Mouse (Mus musculus) embryonic stem cell, embryonic (primary cell): ENCODE measurements around the gene Cdc42ep2.

ENCODE experiments used
- CTCF ChIA-PET, 4 experiments: fragments of 300-600 bp in 2 of 4; fragments of 350-600 bp in 2 of 4; sonication (Branson Sonifier 250); formaldehyde crosslinking; loops; one replicate each; lab custom pipeline; 2022; ENCODE audit warnings: inconsistent platforms in 2 of 4; lab: Charles Lee
- POLR2A ChIA-PET, 4 experiments: fragments of 300-600 bp in 2 of 4; fragments of 350-600 bp in 2 of 4; sonication (Branson Sonifier 250); formaldehyde crosslinking; loops; one replicate each; lab custom pipeline; 2022; ENCODE audit warnings: antibody characterized with exemption in 4 of 4, inconsistent platforms in 1 of 4; lab: Charles Lee

Gene Cdc42ep2

DNA sequence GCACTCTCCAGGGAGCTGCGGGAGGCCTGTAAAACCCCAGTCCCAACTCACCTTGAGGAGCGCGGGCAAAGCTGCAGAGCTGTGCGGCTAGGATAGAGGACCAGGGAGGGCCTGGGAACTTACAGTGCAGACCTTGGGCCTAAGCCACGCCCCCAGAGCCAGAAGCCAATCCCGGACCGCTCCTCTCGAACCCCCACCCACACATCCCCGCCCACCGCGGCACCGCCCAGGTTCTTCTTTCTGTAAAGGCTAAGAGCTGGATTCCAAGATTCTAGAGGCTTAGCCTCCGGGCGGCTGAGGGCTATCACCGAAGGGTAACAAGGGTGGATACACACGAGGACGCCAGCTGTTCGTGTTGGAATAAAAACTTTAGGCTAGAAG is at the start of gene Cdc42ep2:
Cdc42ep2 (minus strand) TSS at position 104 of the 381 bp plus-strand sequence.
- CTCF ChIA-PET = interaction anchor here (0.6 to 5.0 kb wide), 54 partner anchors 9 to 544 kb away, joined by 3 to 32 read pairs (median 3); partner anchors contain the start of genes Capn1 (in 2 of the 4), Pola2 (in 2 of the 4), Snx15 (in 2 of the 4) and Ppp2r5b (in 1 of the 4)
- POLR2A ChIA-PET = interaction anchor here (0.6 to 4.5 kb wide), 95 partner anchors 9 to 468 kb away, joined by 3 to 36 read pairs (median 5); partner anchors contain the start of genes Capn1 (in 3 of the 4), Dpf2 (in 3 of the 4), Cdca5 (in 2 of the 4) and Pola2 (in 2 of the 4)

DNA sequence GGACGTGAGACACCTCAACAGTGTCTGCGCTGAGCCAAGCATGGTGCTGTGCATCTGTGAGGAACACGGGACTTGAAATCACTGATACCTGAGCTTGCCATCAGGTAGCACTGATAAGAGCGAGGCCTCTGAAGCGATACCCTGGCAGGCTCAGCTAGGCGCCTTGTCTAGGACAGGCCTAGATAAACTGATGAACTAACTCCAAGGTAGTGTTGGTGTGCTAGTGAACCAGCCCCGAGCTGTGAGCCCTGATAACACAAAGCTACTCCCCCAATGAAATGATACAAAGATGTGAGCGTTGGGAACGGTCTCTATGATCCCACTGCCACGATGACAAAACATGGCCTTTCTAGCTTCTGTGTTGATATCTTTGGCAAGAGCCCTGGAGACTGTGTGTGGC is 43.0 kb upstream of the Cdc42ep2 start:
- ChIA-PET CTCF (interaction anchor here in 3 of 4 experiments (0.7 to 5.0 kb wide), 7 partner anchors 15 to 364 kb away, joined by 3 to 58 read pairs (median 4); partner anchors contain the start of genes Capn1 (in 1 of the 3) and Snx15 (in 1 of the 3)), POLR2A (interaction anchor here in 3 of 4 experiments (0.7 to 3.0 kb wide), 24 partner anchors 9 to 174 kb away, joined by 3 to 19 read pairs (median 6); partner anchors contain the start of genes Capn1 (in 3 of the 3), Syvn1 (in 2 of the 3), Arl2 (in 1 of the 3) and Sac3d1 (in 1 of the 3))

DNA sequence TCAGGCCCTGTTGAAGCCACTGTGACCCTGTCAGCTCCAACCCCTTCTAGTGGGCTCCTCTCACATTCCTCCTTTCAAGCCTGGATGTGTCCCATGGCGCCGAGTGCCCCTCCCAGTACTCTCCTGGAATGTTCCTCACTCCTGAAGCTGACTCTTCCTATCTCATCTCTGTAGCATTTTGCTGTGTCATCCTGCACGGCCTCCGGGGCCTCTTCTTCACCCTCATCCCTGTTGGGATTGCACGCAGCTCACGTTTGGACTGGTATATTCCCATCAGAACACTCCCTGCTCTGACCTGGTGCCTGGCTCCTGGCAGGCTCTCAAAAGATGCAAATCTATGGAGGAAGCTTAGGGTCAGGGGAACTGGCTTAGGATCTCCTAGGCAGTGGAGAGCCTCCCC is 42.2 kb upstream of the Cdc42ep2 start:
- POLR2A ChIA-PET = interaction anchor here in 3 of 4 experiments (0.6 to 4.2 kb wide), 52 partner anchors 9 to 374 kb away, joined by 3 to 39 read pairs (median 4); partner anchors contain the start of genes Capn1 (in 3 of the 3), Syvn1 (in 3 of the 3), Cdca5 (in 2 of the 3) and Sac3d1 (in 2 of the 3)
- CTCF ChIA-PET = interaction anchor here (0.6 to 5.0 kb wide), 16 partner anchors 14 to 1841 kb away, joined by 3 to 58 read pairs (median 4); partner anchors contain the start of genes Capn1 (in 2 of the 4), Aip (in 1 of the 4), Arl2 (in 1 of the 4) and Snx15 (in 1 of the 4)

DNA sequence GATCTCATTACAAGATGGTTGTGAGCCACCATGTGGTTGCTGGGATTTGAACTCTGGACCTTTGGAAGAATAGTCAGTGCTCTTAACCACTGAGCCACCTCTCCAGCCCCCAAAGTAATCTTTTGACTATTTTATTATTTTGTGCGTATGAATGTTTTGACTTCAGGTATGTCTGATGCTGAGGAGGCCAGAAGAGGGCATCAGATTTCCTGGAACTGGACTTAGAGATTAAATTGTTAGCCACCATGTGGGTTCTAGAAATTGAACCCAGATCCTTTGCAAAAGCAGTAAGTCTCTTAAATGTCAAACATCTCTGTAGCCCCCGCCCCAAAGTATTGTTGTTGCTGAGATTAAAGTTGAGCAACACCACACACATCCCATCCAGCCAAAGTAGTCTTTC is 41.3 kb upstream of the Cdc42ep2 start:
- ChIA-PET POLR2A (interaction anchor here in 3 of 4 experiments (0.5 to 4.2 kb wide), 32 partner anchors 17 to 467 kb away, joined by 3 to 39 read pairs (median 5); partner anchors contain the start of genes Capn1 (in 3 of the 3), Syvn1 (in 3 of the 3), Cdca5 (in 2 of the 3) and Sac3d1 (in 2 of the 3)), CTCF (interaction anchor here (0.6 to 5.0 kb wide), 13 partner anchors 39 to 179 kb away, joined by 3 to 58 read pairs (median 7); partner anchors contain the start of genes Capn1 (in 2 of the 4) and Snx15 (in 1 of the 4))

DNA sequence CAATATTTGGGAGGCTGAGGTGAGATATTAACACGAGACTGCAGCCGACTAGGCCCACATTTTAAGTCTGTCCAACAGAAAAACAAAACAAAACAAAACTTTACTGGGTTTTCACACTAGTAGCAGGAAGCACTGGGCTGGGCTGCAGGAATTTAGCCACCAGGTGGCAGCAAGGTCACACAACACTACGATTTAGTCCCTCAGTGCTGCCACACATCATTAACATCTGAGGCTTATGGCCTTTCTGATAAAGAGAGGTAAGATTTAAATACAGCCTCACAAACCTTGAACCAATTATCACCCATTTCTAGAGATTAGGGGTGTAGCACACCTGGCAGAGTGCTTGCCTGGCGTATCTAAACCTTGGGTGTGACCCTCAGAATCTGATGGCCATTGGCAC is 40.7 kb upstream of the Cdc42ep2 start:
- POLR2A ChIA-PET = interaction anchor here in 3 of 4 experiments (1.0 to 4.2 kb wide), 17 partner anchors 21 to 178 kb away, joined by 3 to 39 read pairs (median 11); partner anchors contain the start of genes Cdca5 (in 2 of the 3), Syvn1 (in 2 of the 3), Tm7sf2 (in 2 of the 3) and Zfpl1 (in 2 of the 3)

DNA sequence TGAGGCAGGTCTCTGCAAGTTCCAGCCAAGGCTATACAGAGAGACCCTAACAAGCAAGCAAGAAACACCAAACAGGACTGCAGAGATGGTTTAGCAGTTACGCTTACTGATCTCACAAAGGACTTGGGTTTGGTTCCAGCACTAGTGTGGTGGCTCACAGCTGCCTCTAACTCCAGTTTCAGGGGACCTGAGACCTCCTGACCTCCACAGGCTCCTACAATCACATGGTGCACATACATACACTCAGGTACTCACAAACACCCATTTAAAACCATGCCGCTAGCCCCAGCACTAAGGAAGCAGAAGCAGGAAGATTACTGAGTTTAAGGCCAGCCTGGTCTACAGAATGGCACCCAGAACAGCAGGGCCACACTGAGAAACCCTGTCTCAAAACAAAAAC is 40.2 kb upstream of the Cdc42ep2 start:
- POLR2A ChIA-PET = interaction anchor here (0.7 to 4.2 kb wide), 52 partner anchors 10 to 476 kb away, joined by 3 to 39 read pairs (median 6); partner anchors contain the start of genes Capn1 (in 4 of the 4), Arl2 (in 2 of the 4), Batf2 (in 2 of the 4) and Cdc42ep2 (in 2 of the 4)
- CTCF ChIA-PET = interaction anchor here (1.0 to 5.0 kb wide), 16 partner anchors 9 to 342 kb away, joined by 3 to 58 read pairs (median 8); partner anchors contain the start of genes Capn1 (in 3 of the 4), Cdc42bpg (in 1 of the 4) and Snx15 (in 1 of the 4)

More for the DNA sequence above, 40.7 kb upstream of the Cdc42ep2 start:
- CTCF ChIA-PET = interaction anchor here (0.6 to 5.0 kb wide), 14 partner anchors 50 to 338 kb away, joined by 3 to 58 read pairs (median 9); partner anchors contain the start of genes Capn1 (in 2 of the 4) and Snx15 (in 1 of the 4)

DNA sequence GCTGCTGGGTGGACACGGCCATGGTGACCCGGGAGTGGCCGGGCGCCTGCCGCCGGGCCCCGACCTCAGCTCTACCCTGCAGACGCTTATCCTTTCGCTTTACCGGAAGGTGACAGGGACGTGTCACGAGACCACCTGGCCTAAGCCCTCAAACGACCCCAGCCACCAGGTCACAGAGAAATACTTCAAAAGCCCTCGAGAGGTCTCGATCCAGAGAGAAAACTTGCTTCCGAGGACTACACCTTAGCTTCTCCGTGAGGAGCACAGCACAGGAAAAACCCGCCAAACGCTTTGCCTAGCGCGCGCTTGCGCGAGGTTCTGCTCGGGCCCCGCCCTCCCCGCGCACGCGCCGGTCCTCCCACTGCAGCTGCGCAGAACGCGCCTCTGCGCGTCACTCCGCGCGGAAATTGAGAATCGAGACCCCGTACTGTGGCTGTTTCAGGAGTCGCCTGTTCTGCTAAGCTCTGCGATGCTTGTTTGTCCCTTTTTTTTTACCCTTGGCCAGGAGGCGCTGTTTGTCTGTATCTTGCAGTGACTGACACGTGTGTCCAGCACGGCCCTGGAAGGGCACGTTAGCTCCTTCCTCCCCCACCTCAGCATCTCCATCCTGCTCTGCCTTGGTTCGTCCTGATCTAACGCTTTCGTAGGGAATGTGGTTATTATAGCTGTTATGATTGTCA is 39.4 kb upstream of the Cdc42ep2 start, which contains the start of gene Pola2:
Pola2 (minus strand) TSS at position 320 of the 680 bp plus-strand sequence.
- ChIA-PET POLR2A (interaction anchor here (0.6 to 4.2 kb wide), 87 partner anchors 9 to 476 kb away, joined by 3 to 39 read pairs (median 4); partner anchors contain the start of genes Capn1 (in 4 of the 4), Cdca5 (in 3 of the 4), Snx15 (in 3 of the 4) and Zfpl1 (in 3 of the 4)), CTCF (interaction anchor here (0.5 to 5.0 kb wide), 40 partner anchors 8 to 395 kb away, joined by 3 to 58 read pairs (median 4); partner anchors contain the start of genes Capn1 (in 4 of the 4), Snx15 (in 2 of the 4), Ap5b1 (in 1 of the 4) and Arl2 (in 1 of the 4))

DNA sequence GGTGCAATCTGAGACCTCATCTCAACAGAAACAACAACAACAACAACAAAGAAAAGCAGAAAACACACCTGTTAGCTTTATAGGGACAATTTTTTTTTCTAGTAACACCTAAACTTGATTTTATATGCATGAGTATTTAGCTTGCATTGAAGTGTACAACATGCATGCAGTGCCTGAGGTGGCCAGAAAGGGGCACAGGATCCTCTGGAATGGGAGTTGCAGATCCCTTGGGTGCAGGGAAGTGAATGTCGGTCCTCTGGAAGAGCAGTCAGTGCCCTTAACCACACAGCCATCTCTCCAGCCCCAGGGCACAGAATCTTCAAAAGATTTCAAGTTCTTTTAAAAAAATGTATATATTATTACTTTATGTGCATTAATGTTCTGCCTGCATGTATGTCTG is 38.0 kb upstream of the Cdc42ep2 start:
- CTCF ChIA-PET = interaction anchor here in 1 of 4 experiments (0.5 to 0.9 kb wide), 3 partner anchors 56 to 104 kb away, joined by 3 read pairs; partner anchors contain the start of gene Znhit2

DNA sequence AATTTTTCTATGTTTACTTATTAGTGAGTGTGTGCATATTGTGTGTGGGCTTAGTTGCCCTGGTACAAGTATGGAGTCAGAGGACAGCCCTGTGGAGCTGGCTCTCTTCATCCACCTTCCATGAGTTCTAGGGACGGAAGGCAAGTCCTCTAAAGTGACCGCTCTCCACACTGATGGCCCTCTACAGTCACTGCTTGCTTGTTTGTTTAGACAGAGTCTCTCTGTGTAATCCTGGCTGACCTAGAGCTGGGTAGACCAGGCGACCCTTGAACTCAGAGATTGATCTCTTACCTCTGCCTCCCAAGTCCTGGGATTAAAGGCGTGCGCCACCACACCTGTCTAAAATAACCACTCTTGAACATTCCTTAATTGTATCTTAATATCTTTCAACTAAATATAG is 32.8 kb upstream of the Cdc42ep2 start:
- CTCF ChIA-PET = interaction anchor here in 3 of 4 experiments (0.6 to 3.6 kb wide), 14 partner anchors 13 to 185 kb away, joined by 3 to 32 read pairs (median 4); partner anchors contain the start of genes Cdc42ep2 (in 3 of the 3), Arl2 (in 1 of the 3) and Capn1 (in 1 of the 3)
- POLR2A ChIA-PET = interaction anchor here (0.6 to 4.1 kb wide), 9 partner anchors 14 to 171 kb away, joined by 3 to 16 read pairs (median 6); partner anchors contain the start of genes Cdc42ep2 (in 1 of the 4) and Snx15 (in 1 of the 4)

More for the DNA sequence above, 38.0 kb upstream of the Cdc42ep2 start:
- POLR2A ChIA-PET = interaction anchor here in 3 of 4 experiments (0.7 to 2.8 kb wide), 18 partner anchors 12 to 474 kb away, joined by 3 to 24 read pairs (median 4); partner anchors contain the start of genes Cdc42ep2 (in 1 of the 3), Cdca5 (in 1 of the 3), Mus81 (in 1 of the 3) and Snx15 (in 1 of the 3)

DNA sequence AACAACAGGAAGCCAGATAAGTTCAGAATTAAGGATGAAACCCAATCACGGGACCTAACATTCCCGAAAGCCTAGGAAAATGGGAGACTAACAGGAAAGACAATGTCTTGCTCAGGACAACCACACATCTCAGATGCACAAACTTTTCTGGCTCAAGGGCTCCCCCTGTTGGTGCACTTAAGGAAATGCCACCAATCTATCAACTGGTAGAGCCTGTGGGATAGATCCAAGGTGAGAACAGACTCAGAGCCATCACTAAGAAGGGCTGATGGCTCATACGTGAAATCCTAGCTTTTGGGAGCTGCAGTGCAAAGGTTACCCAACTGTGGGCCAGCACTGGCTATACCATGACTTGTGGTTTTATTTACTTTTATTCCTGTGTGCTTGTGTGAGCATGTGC is 32.1 kb upstream of the Cdc42ep2 start:
- ChIA-PET POLR2A (interaction anchor here (0.6 to 4.4 kb wide), 27 partner anchors 11 to 171 kb away, joined by 3 to 17 read pairs (median 4); partner anchors contain the start of genes Cdc42ep2 (in 2 of the 4), Capn1 (in 1 of the 4), Snx15 (in 1 of the 4) and Tigd3 (in 1 of the 4)), CTCF (interaction anchor here (0.6 to 3.6 kb wide), 26 partner anchors 11 to 378 kb away, joined by 3 to 32 read pairs (median 4); partner anchors contain the start of genes Cdc42ep2 (in 4 of the 4), Arl2 (in 1 of the 4), Capn1 (in 1 of the 4) and Cdc42bpg (in 1 of the 4))

DNA sequence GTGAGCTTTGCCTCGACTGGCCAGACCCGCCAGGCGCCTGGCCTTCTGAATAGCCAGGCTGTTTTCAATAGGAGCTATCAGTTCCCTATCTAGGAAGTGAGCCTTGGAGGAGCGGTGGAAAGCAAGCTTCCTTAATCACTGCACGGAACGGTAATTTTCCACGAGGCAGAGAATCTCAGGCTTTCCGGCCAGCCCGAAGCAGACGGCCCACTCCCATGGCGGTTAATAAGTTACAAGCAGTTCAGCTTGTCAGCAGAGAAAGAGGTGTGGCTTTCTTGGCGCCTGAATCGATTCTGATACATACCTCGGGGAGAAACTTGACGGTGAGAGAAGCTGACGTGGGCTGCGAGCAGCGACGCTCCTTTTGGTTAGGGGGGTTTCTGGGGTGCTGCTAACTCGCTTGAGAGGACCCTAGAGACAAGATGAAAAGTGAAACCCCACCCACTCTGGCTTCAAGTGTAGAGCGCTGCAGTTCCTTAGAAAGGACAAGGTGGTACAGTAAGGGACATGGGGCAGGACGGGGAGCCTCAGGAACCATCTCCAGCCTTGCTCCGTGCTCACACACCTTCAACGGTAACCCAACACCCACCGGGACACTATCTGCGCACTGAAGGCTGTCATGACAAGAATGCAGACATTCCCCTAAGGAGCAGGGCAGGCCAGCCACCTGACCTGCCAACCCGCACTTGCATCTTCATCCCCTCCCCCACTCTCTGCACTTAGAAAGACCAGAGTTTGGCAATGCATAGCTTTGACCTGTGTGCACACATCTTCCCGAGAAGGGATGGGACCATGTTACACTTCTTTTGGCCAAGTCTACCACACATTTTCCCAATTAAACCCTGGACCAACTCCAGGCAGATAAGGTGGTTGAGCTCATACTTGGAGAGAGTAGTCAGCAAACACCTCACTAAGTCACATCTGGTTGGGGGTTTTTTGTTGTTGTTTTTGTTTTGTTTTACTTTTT is 31.4 kb upstream of the Cdc42ep2 start:
- ChIA-PET CTCF (interaction anchor here (0.5 to 3.6 kb wide), 38 partner anchors 7 to 1951 kb away, joined by 3 to 32 read pairs (median 4); partner anchors contain the start of genes Cdc42ep2 (in 4 of the 4), Arl2 (in 1 of the 4), Capn1 (in 1 of the 4) and Cdc42bpg (in 1 of the 4)), POLR2A (interaction anchor here (0.5 to 4.4 kb wide), 52 partner anchors 8 to 1315 kb away, joined by 3 to 17 read pairs (median 4); partner anchors contain the start of genes Cdc42ep2 (in 3 of the 4), Pola2 (in 3 of the 4), Capn1 (in 1 of the 4) and Snx15 (in 1 of the 4))

DNA sequence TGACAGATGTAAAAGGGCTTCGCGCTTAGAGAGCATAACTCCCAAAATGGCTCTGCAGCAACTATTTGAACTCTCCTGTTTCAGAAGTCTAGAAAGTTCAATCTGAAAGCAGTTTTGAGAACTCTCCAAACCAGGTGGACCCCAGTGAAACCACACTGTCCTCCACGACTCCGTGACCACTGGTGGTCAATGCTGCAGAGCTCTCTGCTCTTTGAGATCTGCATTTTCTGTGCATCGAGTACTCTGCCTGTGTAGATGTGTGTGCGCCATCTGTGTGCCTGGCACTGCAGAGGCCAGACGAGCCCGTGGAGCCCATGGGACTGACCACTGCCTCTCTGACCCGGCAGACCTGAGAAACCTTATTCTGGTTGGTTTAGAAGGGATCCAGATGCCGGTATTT is 30.3 kb upstream of the Cdc42ep2 start:
- POLR2A ChIA-PET = interaction anchor here in 3 of 4 experiments (0.5 to 4.4 kb wide), 31 partner anchors 9 to 173 kb away, joined by 3 to 21 read pairs (median 5); partner anchors contain the start of genes Cdc42ep2 (in 3 of the 3), Pola2 (in 3 of the 3), Capn1 (in 1 of the 3) and Mrpl49 (in 1 of the 3)

DNA sequence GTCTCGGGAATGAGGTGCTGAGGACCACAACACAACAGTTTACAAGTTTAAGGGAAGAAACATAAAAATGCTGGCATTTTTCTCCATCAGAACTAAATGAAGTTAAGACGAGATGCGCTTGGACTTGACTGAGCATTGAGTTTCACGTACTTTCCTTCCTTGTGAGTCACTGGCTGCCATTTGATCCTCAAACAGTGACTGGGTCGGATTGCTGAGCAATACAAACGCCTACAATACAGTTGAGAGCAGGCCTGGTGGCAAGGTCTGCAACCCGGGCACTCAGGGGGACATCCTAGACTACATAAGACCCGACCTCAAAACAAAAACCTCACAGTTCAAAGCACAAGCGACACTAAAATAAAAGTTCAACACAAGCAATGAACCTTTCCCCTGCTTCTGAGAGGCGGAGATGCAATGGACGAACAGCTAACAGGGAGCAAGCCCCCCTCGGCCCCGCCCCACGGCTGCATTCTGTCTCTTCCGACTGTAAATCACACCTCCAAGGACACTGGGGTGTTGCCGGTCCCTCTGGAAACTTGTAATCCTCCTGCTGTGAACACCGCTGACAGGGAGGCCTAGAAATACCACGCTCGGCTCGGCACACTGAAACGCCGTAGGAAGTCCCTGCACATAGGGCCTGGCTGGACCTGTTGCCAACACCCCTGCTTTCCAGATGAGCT is 29.6 kb upstream of the Cdc42ep2 start:
- ChIA-PET POLR2A (interaction anchor here in 3 of 4 experiments (0.6 to 4.4 kb wide), 33 partner anchors 9 to 167 kb away, joined by 3 to 21 read pairs (median 4); partner anchors contain the start of genes Cdc42ep2 (in 2 of the 3), Pola2 (in 2 of the 3), Capn1 (in 1 of the 3) and Mrpl49 (in 1 of the 3)), CTCF (interaction anchor here in 3 of 4 experiments (0.6 to 2.6 kb wide), 8 partner anchors 10 to 480 kb away, joined by 3 to 15 read pairs (median 5); partner anchors contain the start of genes Cdc42ep2 (in 2 of the 3), Pola2 (in 1 of the 3) and Tigd3 (in 1 of the 3))

More for the DNA sequence above, 30.3 kb upstream of the Cdc42ep2 start:
- CTCF ChIA-PET = interaction anchor here (0.6 to 3.6 kb wide), 13 partner anchors 9 to 1950 kb away, joined by 3 to 32 read pairs (median 4); partner anchors contain the start of genes Cdc42ep2 (in 2 of the 4), Pola2 (in 1 of the 4) and Tigd3 (in 1 of the 4)
